Mouse (Mus musculus): ENCODE results near the gene Slc30a1. TPM values are rescaled to one million over a fixed set of nuclear protein-coding genes. Genes with fewer than 3 reads are reported as not detected.
A peak's percentile ranks its signal among the peaks of the same experiment; 100 is the strongest.

The Slc30a1 gene
- polyA plus RNA-seq, 1 experiment, result 5.8 TPM

DNA sequence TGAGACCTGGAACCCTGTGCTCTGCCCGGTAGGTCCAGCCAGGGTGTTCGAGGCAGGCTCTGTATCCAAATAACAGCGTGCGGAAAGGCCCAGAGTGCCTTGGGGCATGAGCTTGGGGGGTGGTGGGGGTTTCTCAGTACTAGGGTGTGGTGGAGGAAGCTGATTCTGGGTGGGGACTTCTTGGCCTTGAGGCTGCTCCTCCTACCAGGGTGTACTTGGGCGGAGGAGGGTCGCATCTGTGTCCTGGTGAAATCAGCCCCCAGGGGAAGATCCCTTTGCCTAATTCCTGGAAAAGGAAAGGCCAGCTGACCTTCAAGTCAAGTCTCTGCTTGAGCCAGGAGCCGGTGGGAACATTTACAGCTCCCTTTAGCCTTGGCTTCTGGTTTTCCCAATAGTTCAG lies 39.7 kb downstream of the Slc30a1 start:
- peaks cover 28% of the 10 kb centered on the region for H3K4me1 ChIP-seq (ENCODE audit: control insufficient read depth, insufficient read depth, insufficient read length, low read length)
- H3K27ac ChIP-seq (replicated peaks; ENCODE audit: low read depth, low read length), result peak overlapping the region; percentile 70
- H3K4me3 ChIP-seq (ENCODE audit: insufficient read depth, low read depth, low read length), result no peak overlapping the region

- no peak overlapping the region for H3K4me3 ChIP-seq (ENCODE audit: insufficient read depth, low read depth, low read length)
- peaks cover 28% of the 10 kb centered on the region for H3K4me1 ChIP-seq (ENCODE audit: control insufficient read depth, insufficient read depth, insufficient read length, low read length)
- H3K27ac ChIP-seq (replicated peaks; ENCODE audit: low read depth, low read length), result peak overlapping the region; percentile 50
Measured at GRCm38 (mm10) chr1:191946835-191947234, 40.3 kb downstream of the Slc30a1 start.

- Histone ChIP-seq H3K4me1 (ENCODE audit: control insufficient read depth, insufficient read depth, insufficient read length, low read length) (peaks cover 28% of the 10 kb centered on the region), H3K27ac (replicated peaks; ENCODE audit: low read depth, low read length) (no peak overlapping the region), H3K4me3 (ENCODE audit: insufficient read depth, low read depth, low read length) (no peak overlapping the region)
Measured at GRCm38 (mm10) chr1:191947796-191948195, 41.2 kb downstream of the Slc30a1 start.

- Histone ChIP-seq H3K4me3 (ENCODE audit: insufficient read depth, low read depth, low read length) (no peak overlapping the region), H3K4me1 (ENCODE audit: control insufficient read depth, insufficient read depth, insufficient read length, low read length) (peaks cover 25% of the 10 kb centered on the region), H3K27ac (replicated peaks; ENCODE audit: low read depth, low read length) (no peak overlapping the region)
Measured at GRCm38 (mm10) chr1:191948600-191948999, 42.0 kb downstream of the Slc30a1 start.

DNA sequence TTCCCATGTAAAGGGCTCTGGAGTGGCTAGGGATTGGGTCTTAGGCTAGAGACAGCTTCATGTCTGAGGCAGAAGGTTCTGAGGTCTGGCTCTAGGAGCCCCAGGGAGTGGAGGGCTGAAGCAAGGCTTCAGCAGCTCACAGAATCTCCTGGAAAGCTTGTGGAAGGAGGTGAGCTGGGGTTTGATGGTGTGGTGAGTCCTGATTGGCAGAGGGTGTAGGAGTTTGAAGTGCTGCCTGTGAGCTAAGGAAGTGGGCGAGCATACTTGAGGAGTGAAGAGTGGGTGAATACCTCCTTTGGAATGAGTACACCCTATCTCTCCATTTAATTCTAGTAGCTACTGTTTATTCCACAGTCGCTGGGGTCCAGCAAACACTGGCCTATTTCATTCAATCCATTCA lies 44.0 kb downstream of the Slc30a1 start:
- Histone ChIP-seq H3K4me3 (ENCODE audit: insufficient read depth, low read depth, low read length) (no peak overlapping the region), H3K4me1 (ENCODE audit: control insufficient read depth, insufficient read depth, insufficient read length, low read length) (peaks cover 23% of the 10 kb centered on the region), H3K27ac (replicated peaks; ENCODE audit: low read depth, low read length) (no peak overlapping the region)

- Histone ChIP-seq H3K4me1 (ENCODE audit: control insufficient read depth, insufficient read depth, insufficient read length, low read length) (peaks cover 19% of the 10 kb centered on the region), H3K4me3 (ENCODE audit: insufficient read depth, low read depth, low read length) (no peak overlapping the region), H3K27ac (replicated peaks; ENCODE audit: low read depth, low read length) (no peak overlapping the region)
Measured at GRCm38 (mm10) chr1:191952733-191953335, 46.3 kb downstream of the Slc30a1 start.

- no peak overlapping the region for H3K4me3 ChIP-seq (ENCODE audit: insufficient read depth, low read depth, low read length)
- peak overlapping the region; percentile 99 for H3K27ac ChIP-seq (replicated peaks; ENCODE audit: low read depth, low read length)
- peaks cover 19% of the 10 kb centered on the region for H3K4me1 ChIP-seq (ENCODE audit: control insufficient read depth, insufficient read depth, insufficient read length, low read length)
Measured at GRCm38 (mm10) chr1:191955101-191955500, 48.5 kb downstream of the Slc30a1 start.

DNA sequence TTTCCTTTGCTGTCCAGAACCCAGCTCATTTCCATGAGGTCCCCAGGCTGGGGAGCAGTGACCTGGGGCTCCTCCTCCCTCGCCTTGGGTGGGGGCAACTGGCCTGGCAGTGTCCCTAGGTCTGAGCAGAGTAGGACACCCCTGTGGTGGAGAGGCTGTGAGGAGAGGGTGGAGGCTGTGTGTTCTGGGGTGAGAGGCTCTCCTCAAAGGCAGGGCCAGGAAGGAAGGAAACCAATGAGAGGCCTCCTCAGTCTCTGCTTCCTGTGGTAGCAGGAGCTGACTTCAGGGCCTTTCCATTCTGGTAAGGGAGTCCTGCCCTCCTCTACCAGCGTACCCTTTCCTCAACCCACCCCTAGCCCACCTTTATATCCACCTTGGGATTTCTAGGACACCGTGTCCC lies 49.7 kb downstream of the Slc30a1 start:
- Histone ChIP-seq H3K4me3 (ENCODE audit: insufficient read depth, low read depth, low read length) (peak overlapping the region; percentile 42), H3K27ac (replicated peaks; ENCODE audit: low read depth, low read length) (peak overlapping the region; percentile 93), H3K4me1 (ENCODE audit: control insufficient read depth, insufficient read depth, insufficient read length, low read length) (peaks cover 18% of the 10 kb centered on the region)

- Histone ChIP-seq H3K27ac (replicated peaks; ENCODE audit: low read depth, low read length) (peak overlapping the region; percentile 93), H3K4me1 (ENCODE audit: control insufficient read depth, insufficient read depth, insufficient read length, low read length) (peaks cover 18% of the 10 kb centered on the region), H3K4me3 (ENCODE audit: insufficient read depth, low read depth, low read length) (peak overlapping the region; percentile 42)
Measured at GRCm38 (mm10) chr1:191956871-191957270, 50.3 kb downstream of the Slc30a1 start.

DNA sequence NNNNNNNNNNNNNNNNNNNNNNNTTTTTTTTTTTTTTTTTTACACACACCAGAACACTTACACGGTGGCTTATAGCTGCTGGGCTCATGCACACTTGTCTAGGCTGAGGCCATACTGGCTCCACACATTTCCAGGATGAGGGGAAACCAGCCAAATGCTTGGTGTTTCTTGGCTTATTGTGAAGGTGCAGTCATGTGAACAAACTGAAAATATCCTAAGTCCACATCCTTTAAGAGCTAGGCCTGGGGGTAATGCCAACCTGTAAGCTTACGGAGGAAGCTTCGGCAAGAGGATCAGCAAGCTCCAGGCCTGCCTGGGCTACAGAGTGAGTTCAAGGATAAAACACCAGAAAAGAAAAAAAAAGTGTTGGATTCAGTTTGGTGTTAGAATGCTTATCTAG lies 50.8 kb downstream of the Slc30a1 start:
- H3K27ac ChIP-seq (replicated peaks; ENCODE audit: low read depth, low read length), result peak overlapping the region; percentile 93
- H3K4me3 ChIP-seq (ENCODE audit: insufficient read depth, low read depth, low read length), result no peak overlapping the region
- H3K4me1 ChIP-seq (ENCODE audit: control insufficient read depth, insufficient read depth, insufficient read length, low read length), result peaks cover 18% of the 10 kb centered on the region

- peaks cover 5% of the 10 kb centered on the region; the same call in 1 of the 2 replicates for H3K4me1 ChIP-seq (ENCODE audit: control insufficient read depth, insufficient read depth, insufficient read length, low read length)
- H3K27ac ChIP-seq (replicated peaks; ENCODE audit: low read depth, low read length), result no peak overlapping the region
- H3K4me3 ChIP-seq (ENCODE audit: insufficient read depth, low read depth, low read length), result no peak overlapping the region
Measured at GRCm38 (mm10) chr1:191960946-191961345, 54.4 kb downstream of the Slc30a1 start.

Other genes starting within 250 kb of the Slc30a1 start
- 34.1 and 40.5 TPM in 2 replicates for gene Lpgat1, start 188.9 kb upstream of the Slc30a1 start, polyA plus RNA-seq (2012; ENCODE audit: insufficient read depth, insufficient read length, missing spikeins)
- gene Nek2, start 85.3 kb upstream of the Slc30a1 start, polyA plus RNA-seq (2012; ENCODE audit: insufficient read depth, insufficient read length, missing spikeins), result not detected in 2 replicates
- not detected in 2 replicates for gene Rd3, start 70.6 kb downstream of the Slc30a1 start, polyA plus RNA-seq (2012; ENCODE audit: insufficient read depth, insufficient read length, missing spikeins)
- gene Traf5, start 185.8 kb downstream of the Slc30a1 start, polyA plus RNA-seq (2012; ENCODE audit: insufficient read depth, insufficient read length, missing spikeins), result 1.5 and 3.1 TPM in 2 replicates
- 16.6 and 19.4 TPM in 2 replicates for gene Rcor3, start 231.3 kb downstream of the Slc30a1 start, polyA plus RNA-seq (2012; ENCODE audit: insufficient read depth, insufficient read length, missing spikeins)

Measured in brown adipose tissue, adult 24 weeks (tissue).